Mouse (Mus musculus) testis, adult 2 months (tissue): ENCODE results near the gene Chd3. TPM values are rescaled to one million over a fixed set of nuclear protein-coding genes. Genes with fewer than 3 reads are reported as not detected.

ENCODE experiments used
- H3K27ac ChIP-seq: fragments of 200-500 bp; 2 replicates; pipeline ENCODE4 v1.5.1; 2012; ENCODE audit warnings: low read depth, low read length; ENCODE audit not compliant: control insufficient read depth, insufficient read depth
- H3K27me3 ChIP-seq: fragments of 200-500 bp; 2 replicates; pipeline ENCODE4 v1.6.1; 2012; ENCODE audit warnings: mild to moderate bottlenecking, low read length, moderate library complexity; ENCODE audit not compliant: control insufficient read depth, insufficient read depth
- H3K36me3 ChIP-seq: fragments of 200-500 bp; 2 replicates; pipeline ENCODE4 v1.6.1; 2012; ENCODE audit warnings: mild to moderate bottlenecking, low read length; ENCODE audit not compliant: control insufficient read depth, insufficient read depth
- H3K4me1 ChIP-seq: fragments of 200-500 bp; 2 replicates; pipeline ENCODE4 v1.6.1; 2012; ENCODE audit warnings: low read length; ENCODE audit not compliant: control insufficient read depth, insufficient read depth
- H3K4me3 ChIP-seq: fragments of 200-500 bp; 2 replicates; pipeline ENCODE4 v1.5.1; 2012; ENCODE audit warnings: low read depth, mild to moderate bottlenecking, low read length, moderate library complexity, mixed read lengths; ENCODE audit not compliant: control insufficient read depth
- CTCF ChIP-seq: fragments of 200-500 bp; IDR thresholded peaks from 2 replicates; pipeline ENCODE4 v1.5.1; 2012; ENCODE audit warnings: low read depth, mild to moderate bottlenecking, inconsistent platforms, low read length, moderate library complexity; ENCODE audit not compliant: control insufficient read depth, insufficient read depth, insufficient replicate concordance
- POLR2A ChIP-seq: fragments of 200-500 bp; IDR thresholded peaks from 2 replicates; pipeline ENCODE4 v1.6.1; 2012; ENCODE audit warnings: low read depth, mild to moderate bottlenecking, inconsistent platforms, low read length, moderate library complexity; ENCODE audit not compliant: control insufficient read depth
- polyA plus RNA-seq: library from polyadenylated mRNA; depleted of rRNA; stranded (reverse); fragments of >200 nt; gene quantifications from 2 replicates; pipeline ENCODE4 v1.2.3, GENCODE M21; 2012

The Chd3 gene
- polyA plus RNA-seq, 1 experiment = 49.4 TPM

DNA sequence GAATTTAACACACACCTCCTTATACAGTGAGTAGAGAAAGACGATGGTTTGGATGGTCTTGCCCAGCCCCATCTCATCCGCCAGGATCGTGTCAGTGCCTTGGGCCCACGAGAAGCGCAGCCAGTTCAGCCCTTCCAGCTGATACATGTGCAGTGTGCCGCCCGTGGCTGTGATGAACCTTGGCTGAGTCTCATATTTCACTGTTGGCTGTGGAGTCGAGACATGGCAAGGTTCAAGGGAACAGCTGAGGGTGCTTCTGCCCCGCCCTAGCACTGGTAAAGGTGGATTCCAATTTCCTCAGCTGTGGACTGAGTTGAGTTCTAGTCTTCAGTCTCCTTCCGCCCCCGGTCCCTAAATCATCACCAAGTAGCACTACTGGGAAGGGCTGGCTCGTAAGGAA, 11.5 kb downstream of the Chd3 start:
- TF ChIP-seq POLR2A = no peak
- no peak for TF ChIP-seq CTCF
- Histone ChIP-seq H3K4me3 (no peak overlapping the region), H3K4me1 (no peaks in the 10 kb centered on the region), H3K36me3 (peaks cover 12% of the 10 kb centered on the region), H3K27ac (no peak overlapping the region), H3K27me3 (no peaks in the 10 kb centered on the region)

DNA sequence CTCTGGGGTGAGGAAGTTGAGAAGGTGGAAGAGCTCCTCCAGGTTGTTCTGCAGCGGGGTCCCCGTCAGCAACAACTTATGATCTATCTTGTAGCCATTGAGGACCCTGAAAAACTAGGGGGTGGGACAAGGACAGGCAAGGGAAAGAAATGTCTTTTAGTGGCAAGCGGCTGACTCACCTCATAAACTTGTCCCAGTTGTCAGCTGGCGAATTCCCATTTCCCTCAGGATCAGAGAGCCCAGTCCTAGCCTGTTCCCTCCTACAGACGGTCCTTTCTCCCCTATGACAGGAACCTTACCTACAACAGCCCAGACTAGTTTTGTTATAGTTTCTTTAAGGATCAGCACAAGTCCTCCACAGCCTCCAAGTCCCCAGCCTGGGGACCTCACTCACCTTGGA, 12.7 kb downstream of the Chd3 start:
- H3K4me3 ChIP-seq = no peak overlapping the region
- H3K27me3 ChIP-seq = no peaks in the 10 kb centered on the region
- peaks cover 12% of the 10 kb centered on the region for H3K36me3 ChIP-seq
- no peak for TF ChIP-seq CTCF
- no peak for TF ChIP-seq POLR2A
- no peaks in the 10 kb centered on the region for H3K4me1 ChIP-seq
- no peak overlapping the region for H3K27ac ChIP-seq

DNA sequence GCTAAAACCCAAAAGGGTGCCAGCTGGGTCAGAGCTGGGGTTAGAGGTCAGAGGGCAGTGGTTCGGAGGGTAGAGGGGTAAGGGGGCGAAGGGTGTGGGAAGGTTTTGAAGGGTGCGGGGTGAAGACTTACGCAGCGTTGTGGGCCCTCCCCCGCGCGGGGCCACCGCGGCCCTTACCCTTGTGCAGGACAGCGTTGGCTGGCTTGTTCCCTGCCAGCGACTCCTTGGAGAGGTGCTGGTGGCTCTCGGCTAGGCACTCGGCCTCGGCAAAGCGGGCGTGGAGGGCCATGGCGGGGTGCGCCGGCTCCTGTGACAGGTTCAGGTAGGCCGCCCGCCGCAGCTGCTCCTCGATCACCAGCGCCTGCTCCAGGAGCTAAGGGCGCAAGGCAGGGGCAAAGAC, 22.8 kb downstream of the Chd3 start:
- H3K36me3 ChIP-seq = peaks cover 1% of the 10 kb centered on the region; the same call in 1 of the 2 replicates

DNA sequence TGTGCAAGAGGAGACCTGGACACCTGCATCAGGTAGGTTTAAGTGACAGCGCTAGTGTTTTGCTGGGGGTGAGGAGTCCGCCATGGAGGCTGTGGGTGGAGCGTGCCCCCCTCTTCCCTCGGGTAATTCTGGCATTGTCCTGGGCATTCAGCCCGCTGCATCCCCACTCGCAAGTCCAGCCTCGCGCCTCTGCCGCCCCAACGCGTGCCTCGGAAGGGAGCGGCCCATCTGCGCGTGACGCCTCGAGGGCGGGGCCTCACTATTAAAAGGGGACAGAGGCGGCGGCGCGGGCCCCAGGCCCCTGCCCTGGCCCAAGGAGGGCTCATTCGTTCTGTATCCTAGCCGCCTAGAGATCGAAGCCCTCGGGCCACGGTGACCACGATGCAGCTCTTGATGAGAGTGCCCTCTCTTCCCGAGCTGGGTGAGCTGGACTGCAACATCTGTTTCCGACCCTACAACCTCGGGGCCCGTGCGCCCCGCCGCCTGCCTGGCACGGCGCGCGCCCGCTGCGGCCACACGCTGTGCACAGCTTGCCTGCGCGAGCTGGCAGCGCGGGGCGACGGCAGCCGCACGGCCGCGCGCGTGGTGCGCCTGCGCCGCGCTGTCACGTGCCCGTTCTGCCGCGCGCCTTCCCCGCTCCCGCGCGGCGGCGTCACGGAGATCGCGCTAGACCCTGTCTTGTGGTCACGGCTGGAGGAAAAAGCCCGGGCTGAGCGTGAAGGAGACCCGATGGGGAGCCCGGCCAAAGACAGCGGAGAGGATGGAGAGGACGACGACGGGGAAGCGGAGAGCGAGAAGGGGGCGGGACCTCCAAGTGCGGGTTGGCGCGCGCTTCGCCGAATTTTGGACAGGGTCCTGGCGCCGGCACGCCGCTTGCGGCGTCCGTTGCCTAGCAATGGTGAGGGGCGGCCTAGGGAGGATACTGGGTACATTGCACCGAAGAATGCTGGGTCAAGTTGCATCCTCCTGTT, 28.8 kb downstream of the Chd3 start, which contains the start of gene Rnf227:
Rnf227 (plus strand) TSS at position 301 of the 971 bp plus-strand sequence.
- Histone ChIP-seq H3K27me3 (no peaks in the 10 kb centered on the region), H3K4me3 (peak within 1 kb of the TSS; percentile 95), H3K27ac (peak within 1 kb of the TSS; percentile 72), H3K36me3 (0 out of 2 replicates have a peak, but pooled peaks cover 1% of the 10 kb centered on the region), H3K4me1 (peaks cover 9% of the 10 kb centered on the region)
- TF ChIP-seq POLR2A = no peak
- no peak for TF ChIP-seq CTCF

More for the DNA sequence above, 22.8 kb downstream of the Chd3 start:
- Histone ChIP-seq H3K4me3 (no peak overlapping the region), H3K27ac (no peak overlapping the region), H3K4me1 (no peaks in the 10 kb centered on the region), H3K27me3 (no peaks in the 10 kb centered on the region)
- no peak for TF ChIP-seq POLR2A
- no peak for TF ChIP-seq CTCF

DNA sequence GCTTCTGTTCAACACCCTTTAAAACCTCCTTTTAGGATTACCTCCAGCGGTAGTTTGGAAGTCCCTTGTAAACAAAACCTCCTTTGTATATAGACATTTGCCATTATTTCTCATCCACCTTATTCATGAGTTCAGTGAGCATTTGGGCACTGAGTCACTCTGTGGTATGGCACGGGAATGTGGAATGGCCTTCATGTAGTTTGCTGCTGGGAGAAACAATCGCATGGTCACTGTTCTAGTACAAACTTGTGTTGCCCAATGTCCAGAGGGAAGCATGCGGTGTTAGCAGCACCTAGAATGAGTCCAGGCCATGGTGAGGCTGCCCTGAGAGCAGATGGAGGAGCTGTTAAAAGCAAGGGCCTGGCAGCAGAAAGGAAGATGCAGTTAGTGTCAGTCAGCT, 34.4 kb downstream of the Chd3 start:
- Histone ChIP-seq H3K4me3 (no peak overlapping the region), H3K27ac (no peak overlapping the region), H3K4me1 (peaks cover 9% of the 10 kb centered on the region), H3K36me3 (no peaks in the 10 kb centered on the region), H3K27me3 (no peaks in the 10 kb centered on the region)
- TF ChIP-seq POLR2A (no peak), CTCF (no peak)

DNA sequence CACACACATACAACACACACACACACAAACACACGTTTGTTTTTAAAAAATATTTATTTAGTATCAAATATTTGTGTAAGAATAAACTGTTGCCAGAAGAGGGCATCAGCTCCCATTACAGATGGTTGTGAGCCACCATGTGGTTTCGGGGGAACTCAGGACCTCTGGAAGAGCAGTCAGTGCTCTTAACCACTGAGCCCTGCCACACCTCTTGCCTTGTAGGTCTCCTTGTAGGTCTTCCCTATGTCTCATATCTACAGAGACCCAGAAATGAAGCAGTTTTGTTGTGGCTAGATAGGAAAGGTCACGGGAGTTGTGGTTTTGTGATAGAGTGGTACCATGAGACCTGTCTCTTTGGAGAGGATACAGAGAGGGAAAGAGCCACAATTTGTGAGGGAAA, 35.3 kb downstream of the Chd3 start:
- no peaks in the 10 kb centered on the region for H3K27me3 ChIP-seq
- no peaks in the 10 kb centered on the region for H3K36me3 ChIP-seq
- peaks cover 7% of the 10 kb centered on the region for H3K4me1 ChIP-seq
- H3K27ac ChIP-seq = no peak overlapping the region
- TF ChIP-seq CTCF (no peak), POLR2A (no peak)
- no peak overlapping the region for H3K4me3 ChIP-seq

DNA sequence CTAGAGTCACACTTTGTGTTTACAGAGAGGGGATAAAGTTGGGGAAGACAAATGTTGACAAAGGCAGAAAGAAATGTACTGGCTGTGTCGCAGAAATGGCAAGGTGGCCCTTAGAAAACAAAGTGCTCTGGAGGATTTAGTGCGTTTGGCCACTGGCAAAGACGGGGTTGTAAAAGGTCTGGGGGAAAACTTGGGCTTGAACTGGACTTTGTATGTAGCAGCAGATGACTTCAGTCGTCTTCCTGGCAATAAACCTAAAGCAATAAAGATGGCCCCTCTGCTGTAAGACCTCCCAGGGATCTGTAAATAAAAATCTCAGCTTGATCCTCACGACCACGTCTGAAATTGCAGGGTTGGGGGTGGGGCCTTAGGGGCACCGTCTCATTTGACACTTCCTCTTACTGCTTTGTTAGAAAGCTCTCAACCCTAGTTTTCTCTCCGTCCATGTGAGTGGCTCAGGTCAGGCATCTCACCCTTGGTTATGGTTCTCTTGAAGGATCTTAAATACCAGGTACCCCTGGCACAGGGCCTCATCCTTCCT, 36.4 kb downstream of the Chd3 start:
- Histone ChIP-seq H3K4me1 (peaks cover 7% of the 10 kb centered on the region), H3K4me3 (no peak overlapping the region), H3K27me3 (no peaks in the 10 kb centered on the region), H3K27ac (no peak overlapping the region), H3K36me3 (no peaks in the 10 kb centered on the region)
- TF ChIP-seq CTCF (no peak), POLR2A (no peak)
